Mouse (Mus musculus): Measurements from ENCODE around the gene Hoxd9.

DNA sequence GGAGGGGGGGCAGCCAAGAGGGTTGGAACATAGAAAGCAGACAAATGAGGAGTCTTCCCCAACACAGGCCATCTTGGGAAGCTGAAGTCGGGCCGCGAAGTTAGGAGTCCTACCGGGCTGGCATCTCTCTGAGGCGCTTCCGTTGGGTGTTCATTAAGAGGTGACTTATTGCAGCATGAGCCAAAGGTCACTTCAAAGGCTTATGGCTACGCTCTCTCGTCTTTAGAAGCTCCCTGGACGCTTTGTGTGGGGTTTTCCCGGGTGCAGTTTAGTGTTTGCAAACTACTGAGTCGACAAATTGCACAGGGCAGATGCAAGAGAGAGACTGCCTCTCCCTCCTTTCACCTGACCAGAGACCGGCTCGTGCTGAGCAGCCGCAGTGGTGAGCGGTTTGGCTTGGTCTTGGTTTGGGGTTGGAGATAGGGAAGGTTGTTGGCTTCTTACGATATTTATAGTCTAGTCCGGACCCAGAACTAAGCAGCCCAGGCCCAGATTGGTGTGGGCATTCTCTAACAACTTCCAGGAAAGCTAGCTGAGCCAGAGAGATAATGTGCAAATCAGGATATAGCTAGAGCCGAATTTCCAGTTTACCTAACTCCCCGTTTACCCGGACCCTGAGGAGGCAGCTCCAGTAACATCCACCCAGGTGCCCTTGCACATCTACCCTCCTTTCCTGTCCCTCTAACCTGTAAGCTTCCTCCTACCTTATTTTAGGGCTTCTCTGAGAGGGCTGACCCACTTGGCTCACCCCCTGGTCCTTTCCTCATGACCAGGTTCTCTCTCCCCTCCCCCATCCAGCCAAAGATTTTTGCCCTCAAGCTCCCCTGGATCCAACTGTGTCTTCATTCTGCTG is 41.3 kb downstream of the Hoxd9 start:
- TF ChIP-seq POLR2A (IDR thresholded peaks at IDR 0.05; ENCODE audit: borderline replicate concordance, low read depth, low read length) = no peak
- no peak for TF ChIP-seq CTCF (IDR thresholded peaks at IDR 0.05; ENCODE audit: low read depth, low read length)
